Mouse (Mus musculus) testis, adult 2 months (tissue): ENCODE results near the gene 2010300C02Rik. TPM values are rescaled to one million over a fixed set of nuclear protein-coding genes. Genes with fewer than 3 reads are reported as not detected.
A peak's percentile ranks its signal among the peaks of the same experiment; 100 is the strongest.
"Not testable (repeated sequence)": the region's sequence is repeated elsewhere in the genome, so short reads cannot be mapped to it uniquely, and the experiment has no call there.

Source experiments
- H3K27ac ChIP-seq: fragments of 200-500 bp; 2 replicates; pipeline ENCODE4 v1.5.1; 2012; ENCODE audit warnings: low read depth, low read length; ENCODE audit not compliant: control insufficient read depth, insufficient read depth
- H3K27me3 ChIP-seq: fragments of 200-500 bp; 2 replicates; pipeline ENCODE4 v1.6.1; 2012; ENCODE audit warnings: mild to moderate bottlenecking, low read length, moderate library complexity; ENCODE audit not compliant: control insufficient read depth, insufficient read depth
- H3K36me3 ChIP-seq: fragments of 200-500 bp; 2 replicates; pipeline ENCODE4 v1.6.1; 2012; ENCODE audit warnings: mild to moderate bottlenecking, low read length; ENCODE audit not compliant: control insufficient read depth, insufficient read depth
- H3K4me1 ChIP-seq: fragments of 200-500 bp; 2 replicates; pipeline ENCODE4 v1.6.1; 2012; ENCODE audit warnings: low read length; ENCODE audit not compliant: control insufficient read depth, insufficient read depth
- H3K4me3 ChIP-seq: fragments of 200-500 bp; 2 replicates; pipeline ENCODE4 v1.5.1; 2012; ENCODE audit warnings: low read depth, mild to moderate bottlenecking, low read length, moderate library complexity, mixed read lengths; ENCODE audit not compliant: control insufficient read depth
- CTCF ChIP-seq: fragments of 200-500 bp; IDR thresholded peaks from 2 replicates; pipeline ENCODE4 v1.5.1; 2012; ENCODE audit warnings: low read depth, mild to moderate bottlenecking, inconsistent platforms, low read length, moderate library complexity; ENCODE audit not compliant: control insufficient read depth, insufficient read depth, insufficient replicate concordance
- POLR2A ChIP-seq: fragments of 200-500 bp; IDR thresholded peaks from 2 replicates; pipeline ENCODE4 v1.6.1; 2012; ENCODE audit warnings: low read depth, mild to moderate bottlenecking, inconsistent platforms, low read length, moderate library complexity; ENCODE audit not compliant: control insufficient read depth
- polyA plus RNA-seq: library from polyadenylated mRNA; depleted of rRNA; stranded (reverse); fragments of >200 nt; gene quantifications from 2 replicates; pipeline ENCODE4 v1.2.3, GENCODE M21; 2012

The 2010300C02Rik gene
- polyA plus RNA-seq, 1 experiment: 2.2 TPM

DNA sequence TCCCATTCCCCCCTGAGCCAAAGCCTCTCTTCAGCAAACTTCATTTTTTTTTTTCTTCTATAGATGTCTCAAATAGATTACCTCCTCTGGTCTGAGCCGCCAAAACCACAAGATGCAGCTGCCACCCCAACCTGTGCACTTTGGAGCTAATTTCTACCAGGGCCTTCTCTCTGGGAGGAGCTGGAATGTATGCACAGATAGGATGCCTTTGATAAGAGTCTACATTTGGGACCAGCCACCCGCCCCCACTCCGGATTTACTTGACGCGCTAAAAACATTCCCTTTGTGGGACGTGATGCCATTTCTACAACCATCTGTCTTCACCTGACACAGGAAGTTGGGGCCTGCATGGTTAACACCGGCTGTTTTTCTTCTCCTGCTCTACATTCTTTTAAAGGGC lies 105.0 kb downstream of the 2010300C02Rik start:
- Histone ChIP-seq H3K27ac (no peak overlapping the region), H3K4me3 (peak overlapping the region; percentile 74), H3K27me3 (no peaks in the 10 kb centered on the region), H3K36me3 (no peaks in the 10 kb centered on the region), H3K4me1 (peaks cover 16% of the 10 kb centered on the region)
- TF ChIP-seq CTCF (no peak), POLR2A (no peak)

DNA sequence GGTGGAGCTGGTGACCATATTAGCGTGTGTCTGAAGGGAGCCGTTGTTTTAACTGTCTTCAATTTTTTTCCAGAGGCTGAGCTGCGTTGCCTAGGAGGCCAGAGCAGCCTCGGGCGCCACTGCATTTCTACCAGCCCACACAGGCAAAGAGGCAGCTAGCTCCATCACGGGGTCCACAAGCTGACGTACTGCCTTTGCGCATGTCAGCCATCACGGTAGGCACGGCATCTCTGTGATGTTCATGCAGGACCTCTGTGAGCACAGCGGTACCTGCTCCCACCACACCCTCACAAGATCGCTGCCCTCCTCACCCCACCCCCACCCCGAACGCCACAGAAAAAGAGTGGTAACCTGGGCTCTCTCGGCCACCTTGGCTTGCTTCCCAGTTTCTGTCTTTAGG lies 105.8 kb downstream of the 2010300C02Rik start:
- TF ChIP-seq POLR2A: peak; percentile 62; the same call in 1 of the 2 replicates
- TF ChIP-seq CTCF: no peak
- Histone ChIP-seq H3K27ac (no peak overlapping the region), H3K36me3 (no peaks in the 10 kb centered on the region), H3K4me1 (peaks cover 16% of the 10 kb centered on the region), H3K4me3 (peak overlapping the region; percentile 74), H3K27me3 (no peaks in the 10 kb centered on the region)

- H3K36me3 ChIP-seq: no peaks in the 10 kb centered on the region
- TF ChIP-seq POLR2A (no peak), CTCF (no peak)
- no peak overlapping the region for H3K4me3 ChIP-seq
- H3K27me3 ChIP-seq: no peaks in the 10 kb centered on the region
- H3K27ac ChIP-seq: no peak overlapping the region
- peaks cover 10% of the 10 kb centered on the region for H3K4me1 ChIP-seq
Observed at GRCm38 (mm10) chr1:37611032-37611431, 108.9 kb downstream of the 2010300C02Rik start.

DNA sequence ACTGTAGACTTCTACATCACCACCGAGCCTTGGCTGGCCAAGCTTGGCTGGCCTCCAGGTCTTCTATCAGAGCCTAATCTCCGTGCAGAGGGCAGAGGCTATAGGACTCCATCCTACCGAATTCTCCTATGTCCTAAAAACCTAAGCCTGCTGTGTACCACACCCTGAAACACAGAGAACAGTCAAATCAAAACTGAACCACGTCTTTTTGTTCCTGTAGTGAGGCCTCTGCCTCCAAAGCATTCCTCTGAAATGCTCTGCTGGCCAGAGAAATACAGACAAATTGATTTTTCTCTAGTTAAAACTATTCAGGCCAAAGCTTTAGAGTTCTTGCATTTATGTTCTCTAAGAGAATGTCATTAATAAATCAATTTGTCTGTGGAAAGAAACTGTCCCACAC lies 109.6 kb downstream of the 2010300C02Rik start:
- Histone ChIP-seq H3K27me3 (no peaks in the 10 kb centered on the region), H3K4me1 (peaks cover 10% of the 10 kb centered on the region), H3K36me3 (no peaks in the 10 kb centered on the region), H3K27ac (no peak overlapping the region), H3K4me3 (peak overlapping the region; percentile 28)
- TF ChIP-seq CTCF (no peak), POLR2A (no peak)

- not testable (repeated sequence) for H3K4me3 ChIP-seq, H3K4me1 ChIP-seq, H3K27ac ChIP-seq, H3K36me3 ChIP-seq, H3K27me3 ChIP-seq
Observed at GRCm38 (mm10) chr1:37605694-37606093, 114.2 kb downstream of the 2010300C02Rik start.

GRCm38 (mm10) chr1:37603206-37603605 lies 116.7 kb downstream of the 2010300C02Rik start:
- H3K36me3 ChIP-seq: no peaks in the 10 kb centered on the region
- no peak overlapping the region for H3K4me3 ChIP-seq
- no peak overlapping the region for H3K27ac ChIP-seq
- no peaks in the 10 kb centered on the region for H3K4me1 ChIP-seq
- H3K27me3 ChIP-seq: no peaks in the 10 kb centered on the region
- TF ChIP-seq CTCF (no peak), POLR2A (no peak)

DNA sequence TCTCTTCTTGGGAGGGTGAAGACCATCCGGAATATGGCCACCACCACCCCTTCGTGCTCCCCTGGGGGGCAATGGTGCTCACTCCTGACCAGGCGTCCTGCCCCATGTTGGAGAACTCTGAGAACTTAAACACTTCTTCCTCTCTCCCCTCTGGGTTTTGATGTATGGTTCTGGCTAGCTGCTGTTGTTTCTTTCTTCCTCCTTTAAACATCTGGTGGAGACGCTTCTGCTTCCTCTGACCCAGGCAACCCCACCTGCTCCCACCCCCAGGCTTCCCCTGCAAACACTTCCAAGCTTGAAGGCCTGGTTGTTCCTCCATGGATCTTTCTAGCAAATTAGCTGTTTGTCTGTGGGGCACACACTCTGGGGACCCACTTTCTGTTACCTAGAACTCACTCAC lies 117.6 kb downstream of the 2010300C02Rik start:
- TF ChIP-seq POLR2A (no peak), CTCF (no peak)

GRCm38 (mm10) chr1:37601461-37601860 lies 118.4 kb downstream of the 2010300C02Rik start:
- H3K27ac ChIP-seq: no peak overlapping the region
- no peaks in the 10 kb centered on the region for H3K4me1 ChIP-seq
- H3K27me3 ChIP-seq: no peaks in the 10 kb centered on the region
- H3K4me3 ChIP-seq: no peak overlapping the region
- TF ChIP-seq CTCF (no peak), POLR2A (no peak)
- no peaks in the 10 kb centered on the region for H3K36me3 ChIP-seq

More for the DNA sequence above, 117.6 kb downstream of the 2010300C02Rik start:
- Histone ChIP-seq H3K27ac (no peak overlapping the region), H3K36me3 (no peaks in the 10 kb centered on the region), H3K4me1 (no peaks in the 10 kb centered on the region), H3K4me3 (no peak overlapping the region), H3K27me3 (no peaks in the 10 kb centered on the region)
